Mouse (Mus musculus) CD4-positive, CD25-positive, alpha-beta regulatory T cell, adult 4 months (primary cell): ENCODE data around the gene Hapln1. TPM values are rescaled to one million over a fixed set of nuclear protein-coding genes. Genes with fewer than 3 reads are reported as not detected.

Experiments used
- ATAC-seq: one replicate; pipeline ENCODE4 v1.8.0; 2017
- polyA plus RNA-seq, 2 experiments: library from polyadenylated mRNA; unstranded; fragments of 100-300 nt; shearing (Covaris generic); gene quantifications; one replicate each; pipeline ENCODE4 v1.2.1; 2017

The Hapln1 gene
- polyA plus RNA-seq, 2 experiments from 2014 or later: not detected

GRCm38 (mm10) chr13:89603336-89603735, 63.7 kb downstream of the Hapln1 start:
- no peak for ATAC-seq

- ATAC-seq: no peak
These were observed 67.8 kb downstream of the Hapln1 start for GRCm38 (mm10) chr13:89607399-89607798.

GRCm38 (mm10) chr13:89619064-89619463, 79.5 kb downstream of the Hapln1 start:
- no peak for ATAC-seq

- peak; percentile 81 for ATAC-seq
These were observed 94.6 kb downstream of the Hapln1 start for GRCm38 (mm10) chr13:89634137-89634683.

- ATAC-seq: no peak
These were observed 97.4 kb downstream of the Hapln1 start for GRCm38 (mm10) chr13:89637012-89637411.

- no peak for ATAC-seq
These were observed 106.0 kb downstream of the Hapln1 start for GRCm38 (mm10) chr13:89645589-89645988.

GRCm38 (mm10) chr13:89652773-89653172, 113.2 kb downstream of the Hapln1 start:
- no peak for ATAC-seq

- ATAC-seq: no peak
These were observed 113.7 kb downstream of the Hapln1 start for GRCm38 (mm10) chr13:89653279-89653678.

- no peak for ATAC-seq
These were observed 117.5 kb downstream of the Hapln1 start for GRCm38 (mm10) chr13:89657046-89657445.

Other genes starting within 250 kb of the Hapln1 start
- gene Vcan, start 202.7 kb downstream of the Hapln1 start, polyA plus RNA-seq: 1 to 10 TPM in 1 of 2 experiments, under 1 TPM in 1; 0.20 to 1.2 TPM